In genomic region chr4:117253218-117254016, GRCm38 (mm10) we compare ENCODE assay signal across 13 mouse cellular contexts. TPM values are rescaled to one million over a fixed set of nuclear protein-coding genes. Genes with fewer than 3 reads are reported as not detected.
DNase-seq lines count a peak whose midpoint lies in the region; ATAC-seq lines count a peak whose summit lies in the region.
"Had no signal": no experiment of that assay in that cellular context is flagged by ENCODE, and none has a peak within 500 bp of the region (broad histone marks: within the 10 kb centered on the region; RNA-seq: fewer than 3 reads in every experiment).

No protein-coding gene starts in this region.

- 34% methylated on average over 12 of the region's 12 CpGs for WGBS in liver, embryonic 15.5 days (ENCODE audit: insufficient replicate concordance)
- 48% methylated on average over 12 of the region's 12 CpGs for WGBS in liver, embryonic 12.5 days (ENCODE audit: insufficient replicate concordance)
- 56% methylated on average over 12 of the region's 12 CpGs for WGBS in limb, embryonic 15.5 days

- no peaks in the 10 kb centered on the region for H3K9me3 ChIP-seq in liver, embryonic 15.5 days (replicated peaks)
- H3K9me3 ChIP-seq in liver, embryonic 12.5 days (replicated peaks) = no peaks in the 10 kb centered on the region
- H3K9me3 ChIP-seq in limb, embryonic 15.5 days = no peaks in the 10 kb centered on the region
- H3K9me3 ChIP-seq: G1E; liver, embryonic 13.5 days had no signal

- H3K9ac ChIP-seq in liver, embryonic 15.5 days = no peak overlapping the region
- no peak overlapping the region for H3K9ac ChIP-seq in liver, embryonic 12.5 days
- no peak overlapping the region for H3K9ac ChIP-seq in limb, embryonic 15.5 days

- H3K36me3 ChIP-seq in liver, embryonic 15.5 days (replicated peaks) = no peaks in the 10 kb centered on the region
- H3K36me3 ChIP-seq in liver, embryonic 12.5 days = no peaks in the 10 kb centered on the region
- H3K36me3 ChIP-seq in limb, embryonic 15.5 days = no peaks in the 10 kb centered on the region
- H3K36me3 ChIP-seq: G1E; liver, embryonic 13.5 days had no signal

- H3K4me3 ChIP-seq in liver, embryonic 15.5 days (replicated peaks) = no peak overlapping the region
- no peak overlapping the region for H3K4me3 ChIP-seq in liver, embryonic 12.5 days
- H3K4me3 ChIP-seq in brown adipose tissue, adult 24 weeks (ENCODE audit: insufficient read depth, low read depth, low read length) = no peak overlapping the region
- H3K4me3 ChIP-seq in limb, embryonic 15.5 days = no peak overlapping the region

- no peak for ATAC-seq in liver, embryonic 15.5 days (ENCODE audit: insufficient read depth)
- ATAC-seq in liver, embryonic 12.5 days = no peak
- no peak for ATAC-seq in limb, embryonic 15.5 days (ENCODE audit: insufficient number of reproducible peaks, low FRiP score, low TSS enrichment, low read depth)
- ATAC-seq: inflammation-experienced regulatory T-cells, adult 6 months had no signal

- peak overlapping the region; percentile 91; the same call in 1 of the 2 replicates for H3K4me2 ChIP-seq in liver, embryonic 15.5 days
- H3K4me2 ChIP-seq in liver, embryonic 12.5 days = no peak overlapping the region
- 0 out of 2 replicates have a peak overlapping the region, but pooled peaks have one; percentile 65 for H3K4me2 ChIP-seq in limb, embryonic 15.5 days

- H3K27ac ChIP-seq in liver, embryonic 15.5 days (replicated peaks) = peak overlapping the region; percentile 76; the same call in 1 of the 2 replicates
- H3K27ac ChIP-seq in liver, embryonic 12.5 days = no peak overlapping the region
- H3K27ac ChIP-seq in brown adipose tissue, adult 24 weeks (replicated peaks; ENCODE audit: low read depth, low read length) = peak overlapping the region; percentile 62
- H3K27ac ChIP-seq in limb, embryonic 15.5 days = 0 out of 2 replicates have a peak overlapping the region, but pooled peaks have one; percentile 90
- H3K27ac ChIP-seq: liver, embryonic 13.5 days had no signal

- H3K4me1 ChIP-seq in liver, embryonic 15.5 days (replicated peaks) = peaks cover 40% of the 10 kb centered on the region
- peaks cover 26% of the 10 kb centered on the region for H3K4me1 ChIP-seq in liver, embryonic 12.5 days
- H3K4me1 ChIP-seq in brown adipose tissue, adult 24 weeks (ENCODE audit: control insufficient read depth, insufficient read depth, insufficient read length, low read length) = no peaks in the 10 kb centered on the region; the same call in 1 of the 2 replicates
- H3K4me1 ChIP-seq in limb, embryonic 15.5 days = peaks cover 35% of the 10 kb centered on the region

- peaks cover 10% of the 10 kb centered on the region; the same call in 1 of the 2 replicates for H3K27me3 ChIP-seq in liver, embryonic 15.5 days
- peaks cover 5% of the 10 kb centered on the region; the same call in 1 of the 2 replicates for H3K27me3 ChIP-seq in liver, embryonic 12.5 days (replicated peaks)
- no peaks in the 10 kb centered on the region for H3K27me3 ChIP-seq in limb, embryonic 15.5 days

- DNase-seq in adrenal gland, adult 2 months = peak; percentile 73
- DNase-seq in adrenal gland, postnatal 4 days (ENCODE audit: low spot score in 2 of 2) = no peak
- no peak for DNase-seq in cerebellum, postnatal 10 days
- DNase-seq in kidney, adult 11 months = no peak
- DNase-seq: cerebellum, adult 2 months; liver, embryonic 13.5 days had no signal

RNA-seq across cellular contexts. Expression of gene Armh1, which starts 1.5 kb away (rescaled TPM):
- total RNA-seq in adrenal gland, adult 2 months (2021) = 1 to 10 TPM; 2.2 to 2.8 TPM
- polyA plus RNA-seq in adrenal gland, adult 2 months (2012; rRNA removed) = 6.1 and 6.7 TPM in 2 replicates
- total RNA-seq in adrenal gland, postnatal 4 days (2021) = 1 to 10 TPM; 2.0 to 2.3 TPM
- 0.12 TPM in 1 of 2 replicates, not detected in the other for polyA plus RNA-seq in liver, embryonic 15.5 days (2015; fragmentation: Nextera tagmentation; extraction: Ambion mirVana)
- 0.17 TPM in 1 of 2 replicates, not detected in the other for polyA plus RNA-seq in liver, embryonic 12.5 days (2016; fragmentation: Nextera tagmentation; extraction: Ambion mirVana)
- not detected in 2 replicates for polyA plus RNA-seq in brown adipose tissue, adult 24 weeks (2012; ENCODE audit: insufficient read depth, insufficient read length, missing spikeins)
- polyA plus RNA-seq in limb, embryonic 15.5 days (2015; fragmentation: Nextera tagmentation; extraction: Ambion mirVana) = 0.51 and 1.1 TPM in 2 replicates
- total RNA-seq: G1E had no signal
- polyA plus RNA-seq: G1E; inflammation-experienced regulatory T-cells, adult 6 months; liver, embryonic 13.5 days; neural tube, embryonic 11.5 days had no signal

RNA-seq across cellular contexts. Expression of gene Tmem53, which starts 1.7 kb away (rescaled TPM):
- total RNA-seq in adrenal gland, adult 2 months (2021) = 10 to 100 TPM; 57.3 to 75.3 TPM
- polyA plus RNA-seq in adrenal gland, adult 2 months (2012; rRNA removed) = 172 and 232 TPM in 2 replicates
- 10 to 100 TPM; 50.7 to 56.9 TPM for total RNA-seq in adrenal gland, postnatal 4 days (2021)
- 6.7 and 9.9 TPM in 2 replicates for polyA plus RNA-seq in liver, embryonic 15.5 days (2015; fragmentation: Nextera tagmentation; extraction: Ambion mirVana)
- 1.8 and 2.3 TPM in 2 replicates for polyA plus RNA-seq in liver, embryonic 12.5 days (2016; fragmentation: Nextera tagmentation; extraction: Ambion mirVana)
- 26.6 and 35.1 TPM in 2 replicates for polyA plus RNA-seq in brown adipose tissue, adult 24 weeks (2012; ENCODE audit: insufficient read depth, insufficient read length, missing spikeins)
- polyA plus RNA-seq in limb, embryonic 15.5 days (2015; fragmentation: Nextera tagmentation; extraction: Ambion mirVana) = 10.0 and 12.4 TPM in 2 replicates
